Mouse (Mus musculus) liver, postnatal 0 days (tissue): Measurements from ENCODE around the gene Jak3. TPM values are rescaled to one million over a fixed set of nuclear protein-coding genes. Genes with fewer than 3 reads are reported as not detected.

ENCODE experiments used
- ATAC-seq: fragments of 200-750 bp; cut with Nextera tagmentation; 2 replicates; pipeline ENCODE4 v1.8.0; 2017; ENCODE audit warnings: mild to moderate bottlenecking, moderate library complexity
- DNase-seq: peaks from one replicate; pipeline ENCODE4 v3.0.0-alpha.2; 2016
- H3K27ac ChIP-seq: fragments of 300-500 bp; sonication (generic); 2 replicates; pipeline ENCODE4 v1.5.1; 2014; ENCODE audit warnings: antibody characterized with exemption, moderate library complexity, mild to moderate bottlenecking, low read depth
- H3K27me3 ChIP-seq: fragments of 300-500 bp; sonication (generic); 2 replicates; pipeline ENCODE4 v1.6.1; 2014; ENCODE audit warnings: low read length, control low read depth, mixed read lengths; ENCODE audit not compliant: insufficient read depth
- H3K36me3 ChIP-seq: fragments of 300-500 bp; sonication (generic); replicated peaks from 2 replicates; pipeline ENCODE4 v1.6.1; 2014; ENCODE audit warnings: mild to moderate bottlenecking, control low read depth, low read length, moderate library complexity, mixed read lengths; ENCODE audit not compliant: insufficient read depth
- H3K4me1 ChIP-seq: fragments of 300-500 bp; sonication (generic); 2 replicates; pipeline ENCODE4 v1.6.1; 2014; ENCODE audit warnings: antibody characterized with exemption, mild to moderate bottlenecking, control low read depth; ENCODE audit not compliant: insufficient read depth
- H3K4me2 ChIP-seq: fragments of 300-500 bp; sonication (generic); 2 replicates; pipeline ENCODE4 v1.6.1; 2014; ENCODE audit warnings: low read depth, mild to moderate bottlenecking, low read length, moderate library complexity, mixed read lengths
- H3K4me3 ChIP-seq: fragments of 300-500 bp; sonication (generic); 2 replicates; pipeline ENCODE4 v1.5.1; 2014; ENCODE audit warnings: low read depth, low read length
- H3K9ac ChIP-seq: fragments of 300-500 bp; sonication (generic); replicated peaks from 2 replicates; pipeline ENCODE4 v1.6.1; 2014; ENCODE audit warnings: mild to moderate bottlenecking, moderate library complexity
- H3K9me3 ChIP-seq: fragments of 300-500 bp; sonication (generic); 2 replicates; pipeline ENCODE4 v1.6.1; 2016; ENCODE audit warnings: mild to moderate bottlenecking, control low read depth, low read length, mixed read lengths
- CTCF ChIP-seq: sonication (generic); IDR thresholded peaks from 2 replicates; pipeline ENCODE4 v1.5.1; 2016; ENCODE audit warnings: antibody characterized with exemption, low read depth
- EP300 ChIP-seq: IDR thresholded peaks from 2 replicates; pipeline ENCODE4 v1.6.1; 2016; ENCODE audit warnings: antibody characterized with exemption, low read depth, mild to moderate bottlenecking
- WGBS: fragments of 180-500 bp; shearing (Covaris S2); extraction: QIAGEN DNeasy Blood & Tissue Kit; methylation state at CpG from one replicate; pipeline ENCODE4 v1.1.7; 2014; ENCODE audit not compliant: insufficient replicate concordance; 5-methylcytosine and 5-hydroxymethylcytosine counted together
- polyA plus RNA-seq: library from polyadenylated mRNA; unstranded; fragments of >200 nt; fragmentation: Nextera tagmentation; extraction: Ambion mirVana; gene quantifications from 2 replicates; pipeline ENCODE4 v1.2.1, GENCODE M21; 2015

Jak3 gene
- polyA plus RNA-seq, 1 experiment from 2014 or later: 4.6 TPM

GRCm38 (mm10) chr8:71638321-71638720, 37.8 kb upstream of the Jak3 start:
- 66% methylated on average over 6 of the region's 6 CpGs for WGBS
- no peak for DNase-seq
- Histone ChIP-seq H3K36me3 (no peaks in the 10 kb centered on the region), H3K27me3 (peaks cover 15% of the 10 kb centered on the region), H3K9me3 (no peaks in the 10 kb centered on the region), H3K4me2 (no peak overlapping the region), H3K4me1 (no peaks in the 10 kb centered on the region; the same call in 1 of the 2 replicates), H3K4me3 (no peak overlapping the region), H3K27ac (no peak overlapping the region), H3K9ac (no peak overlapping the region)
- TF ChIP-seq EP300 (no peak), CTCF (no peak)
- no peak for ATAC-seq

DNA sequence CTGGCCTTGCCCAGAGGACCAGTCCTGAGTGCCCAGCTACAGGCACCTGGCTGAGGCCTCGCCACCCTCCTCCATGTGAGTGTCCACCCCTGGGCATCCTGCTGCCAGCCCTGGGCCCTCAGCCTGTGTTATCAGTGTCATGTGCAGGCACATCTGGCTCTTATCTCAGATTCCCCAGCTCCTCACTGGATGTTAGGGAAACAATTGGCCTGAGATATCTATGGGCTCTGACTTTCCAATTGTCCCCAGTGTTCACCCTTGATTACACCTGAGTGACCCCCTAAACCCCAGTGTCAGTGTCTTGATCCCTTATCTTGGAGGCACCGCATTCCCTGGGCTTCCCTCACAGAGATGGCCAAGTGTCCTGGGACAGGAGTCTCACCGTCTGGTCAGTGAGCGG, 36.8 kb upstream of the Jak3 start:
- no peak overlapping the region for H3K27ac ChIP-seq
- H3K4me2 ChIP-seq: no peak overlapping the region
- no peak overlapping the region for H3K4me3 ChIP-seq
- H3K27me3 ChIP-seq: peaks cover 6% of the 10 kb centered on the region; the same call in 1 of the 2 replicates
- 71% methylated on average over 4 of the region's 4 CpGs for WGBS
- no peaks in the 10 kb centered on the region; the same call in 1 of the 2 replicates for H3K4me1 ChIP-seq
- H3K36me3 ChIP-seq: no peaks in the 10 kb centered on the region
- TF ChIP-seq CTCF (no peak), EP300 (no peak)
- H3K9me3 ChIP-seq: no peaks in the 10 kb centered on the region
- ATAC-seq (no peak), DNase-seq (no peak)
- no peak overlapping the region for H3K9ac ChIP-seq

GRCm38 (mm10) chr8:71645510-71645909, 30.6 kb upstream of the Jak3 start:
- no peaks in the 10 kb centered on the region for H3K4me1 ChIP-seq
- TF ChIP-seq EP300: no peak
- TF ChIP-seq CTCF: no peak
- 84% methylated on average over 9 of the region's 9 CpGs for WGBS
- H3K27ac ChIP-seq: no peak overlapping the region
- no peaks in the 10 kb centered on the region for H3K36me3 ChIP-seq
- H3K27me3 ChIP-seq: no peaks in the 10 kb centered on the region
- no peak overlapping the region for H3K9ac ChIP-seq
- ATAC-seq: no peak
- H3K4me3 ChIP-seq: no peak overlapping the region
- H3K4me2 ChIP-seq: no peak overlapping the region
- DNase-seq: no peak
- H3K9me3 ChIP-seq: no peaks in the 10 kb centered on the region

DNA sequence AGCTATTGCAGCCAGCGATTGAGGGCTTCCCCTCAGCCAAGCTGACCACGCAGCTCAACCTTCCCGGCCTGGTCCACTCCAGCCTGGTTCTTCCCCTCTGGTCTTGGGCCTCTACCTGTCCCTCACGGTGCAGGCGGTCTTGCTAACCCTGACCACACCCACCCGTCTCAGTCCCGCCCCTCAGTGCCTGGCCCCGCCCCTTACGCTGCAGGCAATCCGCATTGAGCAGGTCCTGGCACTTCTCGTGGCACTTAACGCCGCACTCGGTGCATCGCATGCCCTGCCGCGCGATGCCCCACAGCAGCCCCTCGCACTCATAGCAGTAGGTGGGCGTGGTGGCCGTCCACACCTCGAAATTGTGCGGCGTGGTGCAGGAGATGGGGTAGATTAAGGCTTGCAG, 21.5 kb upstream of the Jak3 start:
- Histone ChIP-seq H3K27ac (no peak overlapping the region), H3K36me3 (no peaks in the 10 kb centered on the region), H3K4me1 (0 out of 2 replicates have a peak, but pooled peaks cover 2% of the 10 kb centered on the region), H3K9ac (no peak overlapping the region), H3K27me3 (peaks cover 41% of the 10 kb centered on the region), H3K4me3 (no peak overlapping the region), H3K4me2 (no peak overlapping the region), H3K9me3 (no peaks in the 10 kb centered on the region)
- DNase-seq (peak; percentile 79), ATAC-seq (peak; percentile 28; the same call in 1 of the 2 replicates)
- TF ChIP-seq CTCF: no peak
- TF ChIP-seq EP300: no peak
- 1% methylated on average over 24 of the region's 24 CpGs for WGBS

- H3K4me3 ChIP-seq: no peak overlapping the region
- DNase-seq (no peak), ATAC-seq (no peak)
- H3K27me3 ChIP-seq: peaks cover 51% of the 10 kb centered on the region
- 16% methylated on average over 9 of the region's 9 CpGs for WGBS
- no peaks in the 10 kb centered on the region for H3K36me3 ChIP-seq
- H3K9me3 ChIP-seq: no peaks in the 10 kb centered on the region
- 0 out of 2 replicates have a peak, but pooled peaks cover 2% of the 10 kb centered on the region for H3K4me1 ChIP-seq
- H3K4me2 ChIP-seq: no peak overlapping the region
- no peak overlapping the region for H3K27ac ChIP-seq
- no peak overlapping the region for H3K9ac ChIP-seq
- TF ChIP-seq EP300: no peak
- no peak for TF ChIP-seq CTCF
Measured at GRCm38 (mm10) chr8:71657816-71658215, 18.3 kb upstream of the Jak3 start.

DNA sequence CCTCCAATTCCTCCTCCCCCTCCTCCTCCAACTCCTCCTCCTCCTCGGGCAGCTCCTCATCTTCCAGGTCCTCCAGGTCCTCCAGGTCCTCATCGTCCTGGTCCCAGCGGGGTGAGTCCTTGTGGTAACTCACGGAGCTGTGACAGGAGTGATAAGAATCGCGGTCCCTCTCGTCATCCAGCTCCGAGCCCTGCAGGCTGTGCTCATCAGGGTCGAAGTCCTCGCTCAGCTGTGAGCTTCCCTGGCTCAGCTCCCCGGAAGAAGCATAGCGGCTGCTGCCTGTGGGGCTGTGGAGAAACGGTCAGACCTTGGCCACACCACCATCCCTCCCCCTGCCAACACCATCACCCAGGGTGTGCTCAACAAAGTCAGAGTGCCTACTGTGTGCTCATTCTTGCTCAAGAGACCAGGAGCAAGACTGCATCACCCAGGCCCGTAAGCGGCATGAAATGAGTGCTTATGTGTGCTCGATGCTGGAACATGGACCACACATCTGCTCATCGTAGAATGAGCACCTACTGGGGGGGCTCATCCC, 17.5 kb upstream of the Jak3 start:
- Histone ChIP-seq H3K9ac (no peak overlapping the region), H3K4me3 (no peak overlapping the region), H3K27ac (no peak overlapping the region), H3K9me3 (no peaks in the 10 kb centered on the region), H3K27me3 (peaks cover 47% of the 10 kb centered on the region), H3K4me2 (no peak overlapping the region), H3K36me3 (no peaks in the 10 kb centered on the region), H3K4me1 (0 out of 2 replicates have a peak, but pooled peaks cover 2% of the 10 kb centered on the region)
- ATAC-seq (peak; percentile 50), DNase-seq (peak; percentile 49)
- WGBS: 23% methylated on average over 17 of the region's 17 CpGs
- TF ChIP-seq EP300: no peak
- no peak for TF ChIP-seq CTCF
